Mouse (Mus musculus): ENCODE measurements around the gene Pagr1a. TPM values are rescaled to one million over a fixed set of nuclear protein-coding genes. Genes with fewer than 3 reads are reported as not detected.
A peak's percentile ranks its signal among the peaks of the same experiment; 100 is the strongest.

The Pagr1a gene
- total RNA-seq, 1 experiment, result 32.3 TPM

DNA sequence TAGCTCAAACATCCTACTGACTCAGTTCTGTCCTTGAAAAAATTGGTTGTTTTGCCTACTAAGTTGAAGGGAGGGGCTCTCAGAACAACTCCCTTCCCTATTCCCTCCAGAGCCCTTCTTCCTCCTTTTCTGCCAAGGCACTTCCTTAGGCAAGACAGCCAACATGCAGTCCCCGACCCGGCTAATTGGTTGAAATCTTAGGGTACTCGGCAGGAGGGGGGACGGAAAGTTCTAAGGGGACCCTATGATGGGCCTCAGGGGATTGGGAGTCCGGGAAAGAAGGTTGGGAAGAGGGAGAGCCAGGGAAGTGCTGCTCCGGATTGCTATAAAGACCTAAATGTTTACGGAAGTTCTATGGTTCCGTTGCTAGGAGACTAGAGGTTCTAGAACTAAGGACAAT lies 41.7 kb downstream of the Pagr1a start:
- H3K9ac ChIP-seq (ENCODE audit: insufficient read depth, low read depth, low read length, poor library complexity, severe bottlenecking), result peak overlapping the region; percentile 45; the same call in 1 of the 2 replicates
- H3K36me3 ChIP-seq (ENCODE audit: control insufficient read depth, insufficient read depth, low read length, poor library complexity, severe bottlenecking), result peaks cover 22% of the 10 kb centered on the region
- H3K27ac ChIP-seq (ENCODE audit: insufficient read depth, low read depth, low read length, poor library complexity, severe bottlenecking), result no peak overlapping the region
- peaks cover 0 to 8% of the 10 kb centered on the region in 2 experiments; a peak in 2 of 4 replicates for H3K4me1 ChIP-seq (ENCODE audit: control insufficient read depth in 2 of 2, insufficient read depth in 2 of 2, low read length in 2 of 2, poor library complexity in 1 of 2)
- DNase-seq (ENCODE audit: low read depth, low spot score), result no peak
- H3K4me3 ChIP-seq (ENCODE audit: insufficient read depth in 1 of 2, low read depth in 1 of 2, low read length in 2 of 2, poor library complexity in 1 of 2, severe bottlenecking in 1 of 2), result peak overlapping the region; percentile 41 to 82
- H3K9me3 ChIP-seq (ENCODE audit: control insufficient read depth, insufficient read depth, low read depth, low read length), result no peaks in the 10 kb centered on the region
- in situ Hi-C loops (cut with MboI; ENCODE audit: low sequenced_read_pairs in 2 of 2, unreplicated experiment in 2 of 2), result no loop called here
- TF ChIP-seq MAFK (IDR thresholded peaks at IDR 0.05; ENCODE audit: insufficient read depth, low read depth, low read length) (no peak), CHD2 (IDR thresholded peaks at IDR 0.05; ENCODE audit: low read depth, low read length) (no peak), ZC3H11A (IDR thresholded peaks at IDR 0.05; ENCODE audit: borderline replicate concordance, low read depth, low read length) (no peak), ZNF384 (IDR thresholded peaks at IDR 0.05; ENCODE audit: low read depth, low read length) (no peak), HCFC1 (IDR thresholded peaks at IDR 0.05; ENCODE audit: borderline replicate concordance, insufficient read depth, low read length) (no peak)

DNA sequence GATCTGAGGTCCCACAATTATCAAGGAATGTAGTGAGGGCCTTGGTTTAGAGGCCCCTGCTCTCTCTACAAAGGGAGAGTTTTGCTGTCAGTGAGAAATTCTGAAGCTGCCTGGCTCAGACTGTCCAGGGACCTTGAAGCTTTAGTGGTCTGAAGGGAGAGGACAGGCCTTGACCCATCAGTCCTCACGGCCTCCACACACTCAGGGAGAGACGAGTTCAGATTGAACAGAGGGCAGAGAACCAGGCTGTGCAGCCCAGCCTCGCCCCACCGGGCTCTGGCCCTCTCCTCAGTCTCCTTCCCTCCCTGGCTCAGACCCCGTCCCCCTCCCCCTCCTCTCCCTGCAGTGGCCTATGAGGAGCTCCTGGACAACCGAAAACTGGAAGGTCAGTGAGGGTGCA lies 49.8 kb downstream of the Pagr1a start:
- in situ Hi-C loops (cut with MboI; ENCODE audit: low sequenced_read_pairs in 2 of 2, unreplicated experiment in 2 of 2), result no loop called here
- no peaks in the 10 kb centered on the region for H3K9me3 ChIP-seq (ENCODE audit: control insufficient read depth, insufficient read depth, low read depth, low read length)
- H3K4me3 ChIP-seq (ENCODE audit: insufficient read depth in 1 of 2, low read depth in 1 of 2, low read length in 2 of 2, poor library complexity in 1 of 2, severe bottlenecking in 1 of 2), result no peak overlapping the region
- no peaks in the 10 kb centered on the region for H3K36me3 ChIP-seq (ENCODE audit: control insufficient read depth, insufficient read depth, low read length, poor library complexity, severe bottlenecking)
- no peak for TF ChIP-seq HCFC1 (IDR thresholded peaks at IDR 0.05; ENCODE audit: borderline replicate concordance, insufficient read depth, low read length)
- no peak for TF ChIP-seq ZC3H11A (IDR thresholded peaks at IDR 0.05; ENCODE audit: borderline replicate concordance, low read depth, low read length)
- no peak for TF ChIP-seq ZNF384 (IDR thresholded peaks at IDR 0.05; ENCODE audit: low read depth, low read length)
- no peak for TF ChIP-seq CHD2 (IDR thresholded peaks at IDR 0.05; ENCODE audit: low read depth, low read length)
- no peak for TF ChIP-seq MAFK (IDR thresholded peaks at IDR 0.05; ENCODE audit: insufficient read depth, low read depth, low read length)
- DNase-seq (ENCODE audit: low read depth, low spot score), result no peak
- H3K4me1 ChIP-seq (ENCODE audit: control insufficient read depth in 2 of 2, insufficient read depth in 2 of 2, low read length in 2 of 2, poor library complexity in 1 of 2), result peaks cover 0 to 3% of the 10 kb centered on the region in 2 experiments; a peak in 1 of 4 replicates
- H3K9ac ChIP-seq (ENCODE audit: insufficient read depth, low read depth, low read length, poor library complexity, severe bottlenecking), result no peak overlapping the region
- H3K27ac ChIP-seq (ENCODE audit: insufficient read depth, low read depth, low read length, poor library complexity, severe bottlenecking), result no peak overlapping the region

- Histone ChIP-seq H3K4me3 (ENCODE audit: insufficient read depth in 1 of 2, low read depth in 1 of 2, low read length in 2 of 2, poor library complexity in 1 of 2, severe bottlenecking in 1 of 2) (no peak overlapping the region), H3K9ac (ENCODE audit: insufficient read depth, low read depth, low read length, poor library complexity, severe bottlenecking) (no peak overlapping the region), H3K9me3 (ENCODE audit: control insufficient read depth, insufficient read depth, low read depth, low read length) (no peaks in the 10 kb centered on the region), H3K36me3 (ENCODE audit: control insufficient read depth, insufficient read depth, low read length, poor library complexity, severe bottlenecking) (no peaks in the 10 kb centered on the region), H3K4me1 (ENCODE audit: control insufficient read depth in 2 of 2, insufficient read depth in 2 of 2, low read length in 2 of 2, poor library complexity in 1 of 2) (peaks cover 0 to 3% of the 10 kb centered on the region in 2 experiments; a peak in 1 of 4 replicates), H3K27ac (ENCODE audit: insufficient read depth, low read depth, low read length, poor library complexity, severe bottlenecking) (no peak overlapping the region)
- in situ Hi-C loops (cut with MboI; ENCODE audit: low sequenced_read_pairs in 2 of 2, unreplicated experiment in 2 of 2), result no loop called here
- TF ChIP-seq ZNF384 (IDR thresholded peaks at IDR 0.05; ENCODE audit: low read depth, low read length) (no peak), MAFK (IDR thresholded peaks at IDR 0.05; ENCODE audit: insufficient read depth, low read depth, low read length) (no peak), HCFC1 (IDR thresholded peaks at IDR 0.05; ENCODE audit: borderline replicate concordance, insufficient read depth, low read length) (no peak)
- DNase-seq (ENCODE audit: low read depth, low spot score), result no peak
Observed at GRCm38 (mm10) chr7:126965568-126965967, 51.6 kb downstream of the Pagr1a start.

Other genes starting within 250 kb of the Pagr1a start
- gene Ypel3, start 240.4 kb downstream of the Pagr1a start, total RNA-seq (2012; rRNA removed), result 19.4 and 20.8 TPM in 2 replicates
- gene Tbx6, start 235.9 kb downstream of the Pagr1a start, total RNA-seq (2012; rRNA removed), result 0.89 and 1.7 TPM in 2 replicates
- 260 and 291 TPM in 2 replicates for gene Ppp4c, start 224.9 kb downstream of the Pagr1a start, total RNA-seq (2012; rRNA removed)
- 1.9 and 2.5 TPM in 2 replicates for gene Fam57b, start 219.7 kb downstream of the Pagr1a start, total RNA-seq (2012; rRNA removed)
- not detected in 2 replicates for gene 4930451I11Rik, start 185.7 kb downstream of the Pagr1a start, total RNA-seq (2012; rRNA removed)
- gene Doc2a, start 169.9 kb downstream of the Pagr1a start, total RNA-seq (2012; rRNA removed), result 5.5 and 7.7 TPM in 2 replicates
- 99.7 and 111 TPM in 2 replicates for gene Hirip3, start 155.4 kb downstream of the Pagr1a start, total RNA-seq (2012; rRNA removed)
- gene Ino80e, start 155.0 kb downstream of the Pagr1a start, total RNA-seq (2012; rRNA removed), result 68.7 and 78.7 TPM in 2 replicates
- gene Taok2, start 132.6 kb downstream of the Pagr1a start, total RNA-seq (2012; rRNA removed), result 42.3 and 57.2 TPM in 2 replicates
- gene Tmem219, start 94.4 kb downstream of the Pagr1a start, total RNA-seq (2012; rRNA removed), result 14.7 and 25.6 TPM in 2 replicates
- 13.2 and 16.2 TPM in 2 replicates for gene Kctd13, start 88.5 kb downstream of the Pagr1a start, total RNA-seq (2012; rRNA removed)
- 1.0 and 2.0 TPM in 2 replicates for gene Asphd1, start 67.8 kb downstream of the Pagr1a start, total RNA-seq (2012; rRNA removed)
- gene Sez6l2, start 66.8 kb downstream of the Pagr1a start, total RNA-seq (2012; rRNA removed), result 0.80 and 2.0 TPM in 2 replicates
- gene Cdipt, start 41.4 kb downstream of the Pagr1a start, total RNA-seq (2012; rRNA removed), result 106 and 122 TPM in 2 replicates
- gene Cdiptos, start 41.3 kb downstream of the Pagr1a start, total RNA-seq (2012; rRNA removed), result 0.18 and 0.32 TPM in 2 replicates
- gene Mvp, start 2.7 kb downstream of the Pagr1a start, total RNA-seq (2012; rRNA removed), result 49.2 and 56.0 TPM in 2 replicates
- gene Pagr1b, start 868 bp downstream of the Pagr1a start, total RNA-seq (2012; rRNA removed), result 0.63 and 1.3 TPM in 2 replicates
- 23.4 and 38.4 TPM in 2 replicates for gene Gm42742, start 3.7 kb upstream of the Pagr1a start, total RNA-seq (2012; rRNA removed)
- gene Prrt2, start 3.9 kb upstream of the Pagr1a start, total RNA-seq (2012; rRNA removed), result 0.36 and 0.85 TPM in 2 replicates
- 134 and 164 TPM in 2 replicates for gene Maz, start 9.7 kb upstream of the Pagr1a start, total RNA-seq (2012; rRNA removed)
- 97.4 and 117 TPM in 2 replicates for gene Kif22, start 25.1 kb upstream of the Pagr1a start, total RNA-seq (2012; rRNA removed)
- not detected in 2 replicates for gene Zg16, start 70.0 kb upstream of the Pagr1a start, total RNA-seq (2012; rRNA removed)
- 13.5 and 31.2 TPM in 2 replicates for gene AI467606, start 74.0 kb upstream of the Pagr1a start, total RNA-seq (2012; rRNA removed)
- gene Qprt, start 104.9 kb upstream of the Pagr1a start, total RNA-seq (2012; rRNA removed), result 5.6 and 7.1 TPM in 2 replicates
- gene Spn, start 120.5 kb upstream of the Pagr1a start, total RNA-seq (2012; rRNA removed), result 30.2 and 67.4 TPM in 2 replicates
- gene Cd2bp2, start 178.7 kb upstream of the Pagr1a start, total RNA-seq (2012; rRNA removed), result 113 and 133 TPM in 2 replicates
- 63.3 and 67.0 TPM in 2 replicates for gene Tbc1d10b, start 191.1 kb upstream of the Pagr1a start, total RNA-seq (2012; rRNA removed)
- gene Mylpf, start 191.5 kb upstream of the Pagr1a start, total RNA-seq (2012; rRNA removed), result 322 and 498 TPM in 2 replicates
- 55.2 and 64.7 TPM in 2 replicates for gene Zfp553, start 215.7 kb upstream of the Pagr1a start, total RNA-seq (2012; rRNA removed)
- gene Sept1, start 215.8 kb upstream of the Pagr1a start, total RNA-seq (2012; rRNA removed), result 85.8 and 128 TPM in 2 replicates
- gene Zfp771, start 226.9 kb upstream of the Pagr1a start, total RNA-seq (2012; rRNA removed), result 18.7 and 21.6 TPM in 2 replicates
- gene Dctpp1, start 243.4 kb upstream of the Pagr1a start, total RNA-seq (2012; rRNA removed), result 391 and 461 TPM in 2 replicates

All from ES-E14 (cell line).